Mouse (Mus musculus) left cerebral cortex, adult 18-20 months (tissue): ENCODE measurements at regions not wholly inside any gene's neighbourhood (a gene's known extent, or its start where the extent isn't known, plus 50 kb on each side); places are given as distances from the start of the nearest gene placed in this dataset.

ENCODE experiments used
- DNase-seq, 2 experiments: peaks; one replicate each; pipeline ENCODE4 v3.0.0; 2021 to 2022; ENCODE audit warnings: low spot score in 2 of 2, mixed read lengths in 1 of 2

DNA sequence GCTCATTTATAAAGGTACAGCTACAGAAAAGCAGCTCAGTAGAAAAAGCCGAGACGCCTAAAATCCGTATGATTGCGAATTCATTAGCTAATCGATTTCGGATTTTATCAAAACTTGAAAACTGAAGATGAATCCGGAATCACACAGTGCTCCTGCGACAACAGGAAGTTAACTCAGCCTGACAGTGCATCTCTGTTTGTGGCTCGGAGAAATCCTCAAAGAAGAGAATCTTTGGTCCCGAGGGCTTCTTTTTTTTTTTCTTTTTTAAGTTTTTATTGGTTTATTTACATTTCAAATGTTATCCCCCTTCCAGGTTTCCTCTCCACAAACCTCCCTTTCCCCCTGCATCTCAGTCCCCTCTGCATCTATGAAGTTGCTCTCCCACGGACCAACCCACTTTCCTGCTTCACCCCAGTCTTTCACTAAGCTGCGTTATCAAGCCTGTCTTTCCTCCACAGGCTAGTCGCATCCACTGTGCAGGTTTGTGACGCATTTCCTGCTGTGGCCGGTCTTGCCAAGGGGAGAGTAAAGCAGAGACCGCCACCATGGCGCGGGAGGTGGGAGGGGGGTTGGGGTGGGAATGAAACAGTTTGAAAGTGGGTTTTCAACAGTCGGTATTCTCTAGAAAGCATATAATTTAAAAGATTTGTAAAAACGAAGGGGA lies 593.4 kb upstream of the Snrpn start:
- peak; percentile 47 to 62 for DNase-seq

DNA sequence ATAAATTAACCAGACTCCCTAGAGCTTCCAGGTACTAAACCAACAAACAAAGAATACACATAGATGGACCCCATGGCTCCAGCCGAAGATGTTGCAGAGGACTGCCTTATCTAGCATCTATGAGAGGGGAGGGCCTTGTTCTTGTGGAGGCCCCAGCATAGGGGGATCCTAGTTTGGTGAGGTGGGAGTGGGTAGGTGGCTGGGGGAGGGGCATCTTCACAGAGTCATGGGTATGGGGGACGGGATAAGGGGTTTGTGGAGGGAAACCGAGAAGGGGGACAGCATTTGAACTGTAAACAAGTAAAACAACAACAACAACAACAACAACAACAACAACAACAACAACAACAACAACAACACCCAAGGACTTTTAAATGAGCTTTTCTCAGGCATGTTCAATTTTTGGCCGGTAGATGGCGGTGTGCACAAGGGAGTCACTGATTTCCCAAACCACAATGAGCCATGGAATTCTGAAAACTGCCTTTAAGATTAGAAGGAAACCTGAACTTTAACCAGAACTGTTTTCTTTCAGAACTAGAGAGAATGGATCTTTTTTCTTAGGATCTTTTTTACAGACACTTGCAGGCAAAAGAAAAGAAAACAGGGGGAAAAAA lies 588.2 kb upstream of the Snrpn start:
- DNase-seq = peak in 1 of 2 experiments; percentile 11
